Mouse (Mus musculus) frontal cortex, adult 2 months (tissue): ENCODE data around the gene Cacna2d1. TPM values are rescaled to one million over a fixed set of nuclear protein-coding genes. Genes with fewer than 3 reads are reported as not detected.
A peak's percentile ranks its signal among the peaks of the same experiment; 100 is the strongest.

Source experiments
- DNase-seq, 2 experiments: peaks; one replicate each; pipeline ENCODE4 v3.0.0; 2022; ENCODE audit warnings: low spot score in 1 of 2; ENCODE audit errors: extremely low spot score in 1 of 2
- polyA plus RNA-seq: library from polyadenylated mRNA; depleted of rRNA; stranded (reverse); fragments of >200 nt; gene quantifications from 2 replicates; pipeline ENCODE4 v1.2.3, GENCODE M21; 2012

The Cacna2d1 gene
- polyA plus RNA-seq, 1 experiment: 94.9 TPM

DNA sequence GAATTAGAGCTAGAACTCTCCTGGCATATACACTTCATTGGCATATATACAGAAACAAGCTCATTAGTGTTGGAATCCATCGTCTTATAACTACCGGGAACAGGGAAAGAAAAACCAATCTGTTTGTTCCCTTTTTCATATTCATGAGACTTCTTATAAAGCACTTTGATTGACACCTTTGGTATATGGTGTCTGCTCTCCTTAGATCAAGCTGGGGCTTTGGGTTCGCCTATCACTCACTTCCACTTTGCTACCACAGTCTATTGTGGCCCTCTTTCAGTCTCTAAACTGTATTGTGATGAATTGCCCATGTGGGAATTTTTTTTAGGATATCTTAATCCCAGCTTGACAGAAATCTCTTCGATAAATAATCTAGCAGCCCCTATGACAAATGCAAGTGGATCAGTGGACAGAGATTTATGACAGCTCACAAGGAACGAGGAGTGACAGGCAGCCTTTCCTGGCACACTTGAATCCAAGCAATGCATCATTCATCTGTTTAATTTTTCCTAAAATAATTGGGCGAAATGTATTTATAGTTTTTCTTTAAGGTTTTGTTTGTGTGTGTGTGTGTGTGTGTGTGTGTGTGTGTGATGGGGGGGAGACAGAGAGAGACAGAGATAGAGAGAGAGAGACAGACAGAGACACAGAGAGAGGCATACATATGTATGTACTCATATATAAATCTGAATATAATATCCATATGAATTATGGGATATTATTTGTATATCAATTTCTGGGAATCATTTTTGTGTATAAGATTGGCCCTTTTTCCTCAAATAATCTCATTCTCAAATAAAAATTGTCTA is 200.0 kb downstream of the Cacna2d1 start:
- DNase-seq: no peak

DNA sequence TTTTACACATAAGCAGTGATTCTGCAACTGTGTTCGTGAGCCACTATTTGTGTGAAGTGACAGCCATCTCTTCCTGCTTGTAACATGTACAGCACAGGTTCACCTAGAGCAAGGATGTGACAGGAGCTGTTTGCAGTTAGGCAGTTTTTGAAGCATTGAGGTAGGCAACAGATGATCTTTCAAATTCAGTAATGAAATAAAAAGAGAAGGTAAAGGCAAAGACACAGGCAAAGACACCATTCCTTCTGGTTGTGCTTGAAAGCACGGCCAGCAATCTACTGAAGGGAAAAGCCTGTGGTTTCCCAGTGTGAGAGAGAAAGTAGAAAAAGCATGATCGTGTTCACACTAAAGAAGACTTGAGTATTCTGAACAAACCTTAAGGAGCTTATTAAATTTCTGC is 201.5 kb downstream of the Cacna2d1 start:
- no peak for DNase-seq

- no peak for DNase-seq
These were observed 202.3 kb downstream of the Cacna2d1 start for GRCm38 (mm10) chr5:16136839-16137238.

DNA sequence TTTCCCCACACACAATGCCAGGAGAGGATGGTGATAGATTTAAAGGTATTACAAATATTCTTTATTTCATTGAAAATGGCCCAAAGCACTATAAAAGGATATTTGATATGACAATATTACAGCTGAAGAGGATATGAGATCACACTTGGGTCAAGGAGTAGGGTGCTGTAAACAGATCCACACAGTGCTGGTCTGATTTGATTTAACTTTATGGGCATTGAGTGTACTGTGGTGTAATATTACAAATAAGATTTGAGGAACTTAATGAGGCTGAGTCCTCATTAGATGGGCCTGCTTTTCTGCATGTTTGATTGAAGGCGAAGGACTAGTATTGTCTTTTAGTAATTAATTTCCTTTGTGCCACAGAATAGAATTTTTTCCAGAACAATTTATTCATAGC is 212.1 kb downstream of the Cacna2d1 start:
- no peak for DNase-seq

- DNase-seq: no peak
These were observed 221.1 kb downstream of the Cacna2d1 start for GRCm38 (mm10) chr5:16155375-16156284.

DNA sequence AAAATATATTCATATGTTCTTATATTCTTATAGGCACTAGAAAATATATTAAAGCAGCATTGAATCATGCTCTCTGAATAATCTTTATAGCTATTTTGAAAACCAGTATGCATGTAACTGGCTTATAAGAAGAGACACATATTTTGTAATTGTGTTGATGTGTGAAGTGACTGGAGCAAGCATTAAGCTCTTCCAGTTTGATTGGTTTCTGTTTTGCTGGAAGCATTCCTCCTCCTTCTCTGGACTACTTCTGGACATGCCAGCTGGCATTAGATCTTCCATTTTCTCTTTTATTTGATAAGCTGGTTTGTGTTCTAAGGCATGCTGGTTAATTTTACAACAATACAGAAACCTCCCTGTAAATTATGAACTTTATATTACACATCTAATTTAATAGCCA is 228.8 kb downstream of the Cacna2d1 start:
- DNase-seq: no peak

DNA sequence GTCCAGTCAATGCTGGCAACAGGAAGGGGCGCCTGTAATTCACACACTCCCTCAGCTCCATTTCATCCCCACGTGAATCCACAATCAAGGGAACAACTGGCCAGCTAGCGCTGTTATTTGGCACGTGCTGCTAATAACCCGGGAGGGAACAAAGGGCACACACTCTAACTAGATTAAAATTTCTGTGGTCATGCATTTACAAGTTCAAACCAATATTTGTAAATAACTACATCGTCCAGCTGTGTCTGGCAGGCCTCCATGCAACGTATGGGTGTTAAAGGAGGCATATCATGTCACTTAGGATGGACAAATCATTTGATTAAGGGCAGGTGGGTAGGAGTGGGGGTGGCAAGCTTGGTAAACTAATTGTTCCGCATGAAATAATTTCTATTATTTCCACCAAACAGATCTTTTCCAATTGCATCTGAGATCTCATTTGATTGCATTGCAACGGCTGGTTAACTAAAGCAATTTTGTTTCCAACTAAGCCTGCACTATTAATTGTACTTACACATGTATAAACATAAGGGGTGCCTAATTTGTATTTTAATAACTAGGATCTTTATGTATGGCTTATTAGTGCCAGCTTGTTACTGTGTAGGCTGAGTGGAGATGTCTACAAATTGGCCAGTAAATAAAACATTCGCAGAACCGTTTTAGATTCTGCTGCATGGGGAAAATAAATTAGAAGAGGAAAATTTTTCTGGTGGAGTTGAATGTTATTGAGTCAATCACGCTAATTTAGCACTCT is 231.8 kb downstream of the Cacna2d1 start:
- DNase-seq: no peak

GRCm38 (mm10) chr5:16166868-16167267 is 232.4 kb downstream of the Cacna2d1 start:
- no peak for DNase-seq

- DNase-seq: no peak
These were observed 246.6 kb downstream of the Cacna2d1 start for GRCm38 (mm10) chr5:16181041-16181440.

GRCm38 (mm10) chr5:16184064-16184463 is 249.6 kb downstream of the Cacna2d1 start:
- no peak for DNase-seq

GRCm38 (mm10) chr5:16187931-16188330 is 253.4 kb downstream of the Cacna2d1 start:
- DNase-seq: no peak

DNA sequence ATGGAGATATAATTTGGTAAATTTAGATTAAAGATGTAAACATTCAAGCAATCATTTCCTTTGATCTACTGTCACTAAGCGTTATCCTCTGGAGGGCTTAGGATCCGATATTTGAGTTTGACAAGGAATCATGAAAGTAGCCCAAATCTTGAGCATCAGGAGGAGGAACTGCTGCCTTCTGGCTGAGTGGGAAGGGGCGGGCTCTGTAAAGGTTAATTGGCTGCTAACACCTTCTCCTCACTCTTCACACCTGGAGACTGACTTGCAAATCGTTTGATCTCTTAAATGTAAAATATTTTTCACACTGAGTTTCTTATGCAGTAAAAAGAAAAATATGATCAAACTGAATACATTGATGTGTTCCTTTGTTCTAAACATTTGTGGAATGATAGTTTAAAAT is 255.4 kb downstream of the Cacna2d1 start:
- DNase-seq: no peak

DNA sequence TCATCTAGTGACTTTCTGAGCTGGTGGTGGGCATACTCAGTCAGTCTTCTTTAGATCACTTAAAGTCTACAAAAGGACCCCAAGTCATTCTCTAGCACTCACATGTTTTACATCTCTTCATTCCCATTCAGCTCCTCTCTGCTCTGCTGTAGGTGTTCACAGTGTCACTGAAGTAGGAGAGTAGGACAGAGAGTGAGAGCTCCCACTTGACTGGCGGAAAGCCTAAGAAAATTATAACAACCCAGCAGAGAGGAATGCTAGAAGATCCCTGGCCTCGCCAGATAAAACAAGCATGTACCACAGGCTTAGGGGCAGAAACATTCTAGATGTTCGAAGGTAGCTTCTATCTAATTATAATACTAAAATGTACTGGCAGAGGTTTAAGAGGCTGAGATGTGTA is 256.7 kb downstream of the Cacna2d1 start:
- peak in 1 of 2 experiments; percentile 25 for DNase-seq

- no peak for DNase-seq
These were observed 265.3 kb downstream of the Cacna2d1 start for GRCm38 (mm10) chr5:16199816-16200215.

DNA sequence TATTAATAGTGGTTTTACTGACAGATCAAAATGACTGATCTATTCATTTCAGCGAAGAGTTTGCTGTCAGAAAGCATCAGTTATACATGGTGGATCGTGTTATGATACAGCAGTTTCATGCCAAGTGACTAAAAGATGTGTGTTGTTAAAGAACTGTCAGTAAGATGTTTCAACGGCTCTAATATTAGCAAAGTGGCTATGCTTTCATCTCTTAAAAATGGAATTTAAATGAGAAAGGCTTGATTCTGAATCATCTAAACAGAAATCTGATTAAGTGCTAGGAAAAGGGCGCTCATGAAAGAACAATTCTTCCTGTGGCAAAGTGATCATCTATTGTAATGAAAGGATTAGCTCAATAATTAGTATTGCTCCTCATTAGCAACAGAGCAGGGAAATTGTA is 287.5 kb downstream of the Cacna2d1 start:
- no peak for DNase-seq

DNA sequence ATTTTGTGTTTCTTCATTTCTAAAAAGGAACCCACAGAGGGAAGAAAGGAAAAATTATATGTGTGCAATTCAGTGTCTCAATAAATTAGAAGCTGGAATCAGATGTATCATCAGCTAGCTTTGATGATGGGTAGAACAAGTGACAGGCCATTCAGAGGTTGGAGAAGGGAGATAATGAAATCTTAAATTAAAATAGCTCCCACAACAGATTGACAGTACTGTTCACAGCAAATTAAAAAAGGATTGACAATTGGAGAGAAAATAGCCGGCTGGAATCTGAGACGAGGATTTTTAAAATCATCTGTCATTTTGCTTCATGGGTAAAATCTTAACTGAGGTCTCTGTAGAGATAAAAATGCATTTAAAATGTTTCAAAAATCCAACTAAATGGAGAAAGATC is 290.9 kb downstream of the Cacna2d1 start:
- DNase-seq: no peak

- no peak for DNase-seq
These were observed 294.9 kb downstream of the Cacna2d1 start for GRCm38 (mm10) chr5:16229384-16229783.

DNA sequence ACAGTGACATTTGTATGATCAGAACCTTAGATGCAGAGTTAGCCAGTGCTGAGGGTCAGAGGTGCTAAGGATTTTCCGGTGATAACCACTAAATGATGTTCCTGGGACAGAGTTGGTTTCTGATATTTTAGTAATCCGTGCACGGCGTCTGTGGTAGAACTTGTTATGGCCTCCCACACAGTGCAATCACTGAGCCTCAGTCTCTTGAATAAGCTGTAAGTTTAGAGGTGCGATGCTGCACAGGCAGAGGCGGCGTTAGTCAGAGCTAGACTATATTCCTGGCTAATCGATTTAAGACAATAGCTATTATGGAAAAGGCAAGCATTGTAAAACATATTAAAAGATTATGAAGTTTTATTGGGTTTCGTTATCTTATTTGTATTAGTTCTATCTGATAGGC is 297.0 kb downstream of the Cacna2d1 start:
- peak; percentile 23 to 46 for DNase-seq

DNA sequence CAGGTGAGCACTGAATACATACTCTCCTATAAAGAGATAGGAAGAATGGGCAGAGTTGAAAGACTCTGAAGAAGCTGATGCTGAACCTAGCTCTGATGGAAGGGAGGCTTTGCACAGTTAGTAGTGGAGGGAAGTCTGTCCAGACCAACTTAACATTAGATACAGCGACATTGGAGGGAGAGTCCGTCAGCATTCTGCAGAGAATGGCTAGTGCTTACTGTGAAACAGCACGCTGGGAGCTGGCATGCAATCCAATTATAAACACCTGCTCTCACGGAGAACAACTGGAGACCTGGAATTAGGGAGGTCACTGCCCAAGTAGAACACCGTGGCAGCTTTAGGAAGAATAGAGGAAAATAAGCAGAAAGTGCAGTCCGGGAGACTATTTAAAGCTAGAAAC is 300.4 kb downstream of the Cacna2d1 start:
- no peak for DNase-seq

GRCm38 (mm10) chr5:16235864-16236263 is 301.4 kb downstream of the Cacna2d1 start:
- no peak for DNase-seq

DNA sequence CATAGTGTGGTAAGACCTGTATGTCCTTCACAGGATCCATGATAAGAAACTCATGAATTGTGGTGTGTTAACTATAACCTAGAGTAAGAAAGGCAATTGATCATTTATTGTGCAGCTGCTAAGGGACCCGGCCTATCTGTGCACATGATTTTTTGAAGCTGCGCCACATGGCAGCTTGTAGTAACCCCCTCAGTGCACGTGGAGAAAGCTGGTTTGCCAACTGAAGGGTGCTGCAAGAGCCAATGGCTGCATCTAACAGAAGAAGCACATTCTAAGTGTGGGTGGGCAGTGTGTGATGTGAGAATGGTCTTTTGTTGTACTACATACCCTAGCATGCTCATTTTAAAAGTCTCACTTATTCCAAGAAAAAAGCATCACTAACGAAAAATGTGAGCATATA is 302.1 kb downstream of the Cacna2d1 start:
- no peak for DNase-seq
